Mouse (Mus musculus): Measurements from ENCODE around the gene Kl. TPM values are rescaled to one million over a fixed set of nuclear protein-coding genes. Genes with fewer than 3 reads are reported as not detected.

The Kl gene
- polyA plus RNA-seq (2014; fragmentation: Illumina TruSeq; extraction: RNeasy Lipid Tissue Mini Kit (QIAGEN cat#74804); ENCODE audit: low read depth, low replicate concordance): 1.5 TPM

DNA sequence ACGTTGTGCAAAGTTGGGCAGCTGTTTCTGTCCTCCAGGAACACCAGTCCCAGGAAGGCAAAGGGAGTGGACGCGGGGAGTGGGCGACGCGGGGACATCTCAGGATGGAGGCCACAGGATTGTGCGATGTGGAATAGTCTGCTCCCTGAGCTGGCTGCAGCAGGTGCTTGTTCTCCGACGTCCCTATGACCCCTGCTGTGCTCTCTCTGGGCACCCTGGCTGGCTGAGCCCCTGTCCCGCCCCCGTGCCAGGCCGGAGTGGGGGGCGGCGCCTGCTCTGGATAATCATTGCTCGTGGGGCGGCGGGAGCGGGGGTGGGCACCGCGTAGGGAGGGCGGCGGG lies at the start of gene Kl:
Gene Kl, plus strand, starts transcription at position 280 of the 341 bp plus-strand sequence.

